1 mouse cellular context compared by ENCODE assay signal in the genomic region with DNA sequence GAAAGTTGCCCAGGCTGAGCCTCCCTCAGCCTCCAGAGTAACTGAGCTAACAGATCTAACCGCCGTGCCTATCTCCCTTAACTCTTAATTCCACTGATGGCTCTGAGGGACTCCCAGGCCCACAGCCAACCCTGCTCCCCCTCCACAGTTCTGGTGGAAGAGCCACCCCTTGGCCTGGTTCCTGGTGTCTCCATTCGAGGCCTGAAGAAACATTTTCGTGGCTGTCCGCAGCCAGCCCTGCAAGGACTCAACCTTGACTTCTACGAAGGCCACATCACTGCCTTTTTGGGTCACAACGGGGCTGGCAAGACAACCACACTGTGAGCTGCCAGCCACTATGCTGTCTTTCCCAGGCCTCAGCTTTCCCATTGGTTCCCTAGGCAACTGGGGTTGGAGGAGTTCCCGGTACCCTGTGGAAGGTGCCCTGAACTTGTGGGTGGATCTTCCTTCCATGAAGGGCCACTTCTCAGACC.
TF ChIP-seq lines count a peak whose summit lies in the region.

No protein-coding gene starts in this region.

TF ChIP-seq in MEL, 35 proteins besides CTCF, POLR2A, EP300 and RAD21:
- TF ChIP-seq CHD1 (IDR thresholded peaks at IDR 0.05; ENCODE audit: low read depth, low read length): 0 out of 2 replicates have a peak, but pooled peaks have one; percentile 17
- TF ChIP-seq SMC3 (IDR thresholded peaks at IDR 0.05; ENCODE audit: low read depth, low read length): no peak
- TF ChIP-seq USF2 (IDR thresholded peaks at IDR 0.05; ENCODE audit: borderline replicate concordance in 1 of 2, insufficient read depth in 1 of 2, low read depth in 1 of 2, low read length in 2 of 2): no peak
- no peak for TF ChIP-seq USF1 (IDR thresholded peaks at IDR 0.05; ENCODE audit: low read depth, low read length)
- TF ChIP-seq MYB (IDR thresholded peaks at IDR 0.05; ENCODE audit: low read depth, low read length): peak; percentile 91
- 0 out of 2 replicates have a peak, but pooled peaks have one; percentile 21 for TF ChIP-seq TCF12 (IDR thresholded peaks at IDR 0.05; ENCODE audit: low read depth, low read length)
- TF ChIP-seq MAZ (IDR thresholded peaks at IDR 0.05; ENCODE audit: low read depth, low read length): peak; percentile 64; the same call in 1 of the 2 replicates
- no peak for TF ChIP-seq UBTF (IDR thresholded peaks at IDR 0.05; ENCODE audit: borderline replicate concordance, insufficient read depth, low read depth, low read length)
- TF ChIP-seq NRF1 (IDR thresholded peaks at IDR 0.05; ENCODE audit: insufficient read depth, low read depth, low read length, poor library complexity, severe bottlenecking): no peak; the same call in 1 of the 2 replicates
- no peak for TF ChIP-seq ZC3H11A (IDR thresholded peaks at IDR 0.05; ENCODE audit: low read depth, low read length)
- peak; percentile 43; the same call in 1 of the 2 replicates for TF ChIP-seq HCFC1 (IDR thresholded peaks at IDR 0.05; ENCODE audit: low read depth, low read length)
- TF ChIP-seq MAX (IDR thresholded peaks at IDR 0.05; ENCODE audit: low read length): peak; percentile 24; the same call in 1 of the 2 replicates
- TF ChIP-seq KAT2A (conservative IDR thresholded peaks at IDR 0.05; ENCODE audit: low read depth, low read length): no peak
- no peak for TF ChIP-seq JUND (IDR thresholded peaks at IDR 0.05; ENCODE audit: low read depth, low read length)
